Mouse (Mus musculus): Measurements from ENCODE around the gene Pnrc2. TPM values are rescaled to one million over a fixed set of nuclear protein-coding genes. Genes with fewer than 3 reads are reported as not detected.

The Pnrc2 gene
- polyA plus RNA-seq, 1 experiment from 2014 or later: 187 TPM

DNA sequence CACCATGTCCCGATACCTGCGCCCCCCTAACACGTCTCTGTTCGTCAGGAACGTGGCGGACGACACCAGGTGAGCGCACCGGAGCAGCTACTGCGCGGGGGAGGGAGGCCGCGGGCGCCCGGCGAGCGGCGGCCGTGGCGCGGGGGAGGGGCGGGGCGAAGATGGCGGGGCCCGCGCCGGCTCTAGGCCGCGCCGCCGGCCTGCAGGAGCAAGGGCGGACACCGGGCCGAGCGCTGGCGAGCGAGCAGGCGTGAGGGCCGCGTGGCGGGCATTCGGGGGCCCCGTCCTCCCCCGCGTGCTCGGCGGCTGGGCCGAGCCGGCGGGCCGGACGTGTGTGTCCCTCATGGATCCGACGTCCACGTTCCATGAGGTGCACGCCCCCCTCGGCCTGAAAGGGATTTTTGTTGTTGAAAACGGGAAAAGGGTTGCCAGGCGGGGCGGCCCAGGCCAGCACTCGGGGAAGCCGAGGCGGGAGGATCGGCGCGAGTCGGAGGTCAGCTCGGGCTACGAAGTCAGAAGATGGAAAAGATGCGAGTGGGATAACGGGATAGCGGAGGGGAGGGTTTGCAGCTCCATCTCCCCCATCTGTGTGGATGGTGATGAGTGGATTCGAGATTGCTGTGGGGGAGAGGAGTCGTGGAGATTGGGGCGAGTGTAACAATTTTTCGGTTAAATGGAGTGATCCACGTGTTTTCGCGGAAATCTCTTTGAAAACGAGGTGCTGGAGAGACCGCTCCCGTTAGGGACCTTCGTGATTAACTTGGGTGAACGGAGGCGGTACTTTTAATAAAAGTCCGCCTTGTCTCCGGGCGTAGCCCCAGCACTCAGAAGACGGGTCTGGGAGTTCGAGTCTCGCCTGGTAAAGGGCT is 17.2 kb downstream of the Pnrc2 start:
- ATAC-seq (ENCODE audit: insufficient number of reproducible peaks, insufficient read depth, low FRiP score, low TSS enrichment): peak; percentile 68
- H3K9ac ChIP-seq: peak overlapping the region; percentile 98
- WGBS: under 1% methylated on average over 59 of the region's 91 CpGs

DNA sequence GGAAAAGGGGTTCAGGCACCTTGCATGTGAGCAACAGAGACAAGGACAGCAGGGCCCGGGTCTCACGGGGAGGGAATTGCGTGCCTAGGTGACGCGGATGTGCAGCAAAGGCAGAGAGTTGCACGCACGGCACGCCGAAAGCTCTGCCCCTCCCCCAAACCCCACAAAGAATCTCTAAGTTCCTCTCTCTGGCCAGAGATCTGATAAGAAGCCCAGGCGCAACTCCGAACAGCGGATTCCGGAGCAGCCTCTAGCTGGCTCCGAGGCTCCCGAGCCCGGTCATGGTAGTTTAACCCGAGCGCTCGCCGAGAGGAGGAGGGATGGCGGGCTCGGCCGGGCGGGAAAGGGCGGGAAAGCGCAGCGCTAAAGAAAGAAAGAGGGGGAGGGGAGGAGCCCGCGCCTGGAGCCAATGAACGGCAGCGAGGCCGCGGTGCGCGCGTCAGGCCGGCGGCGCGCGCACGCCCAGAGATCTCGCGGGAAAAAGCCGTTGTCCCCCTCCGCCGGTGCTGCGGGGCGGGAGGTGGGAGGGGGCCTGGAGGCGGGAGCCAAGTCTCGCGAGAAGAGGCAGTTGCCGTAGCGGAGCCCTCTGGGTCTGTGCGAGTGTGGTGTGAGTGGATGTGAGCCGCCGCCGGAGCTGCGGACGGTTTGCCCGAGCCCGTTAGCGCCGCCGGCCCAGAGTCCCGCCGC is 18.0 kb downstream of the Pnrc2 start, which contains the start of gene Srsf10:
TSS of gene Srsf10 (plus strand) at position 212 of the 687 bp plus-strand sequence.
- WGBS: under 1% methylated on average over 67 of the region's 67 CpGs
- H3K4me2 ChIP-seq (replicated peaks): peak within 1 kb of the TSS; percentile 70
- peak within 1 kb of the TSS; percentile 98 for H3K27ac ChIP-seq
- H3K4me3 ChIP-seq: peak within 1 kb of the TSS; percentile 92
- peak within 1 kb of the TSS; percentile 98 for H3K9ac ChIP-seq
- no peaks in the 10 kb centered on the region for H3K9me3 ChIP-seq
- no peaks in the 10 kb centered on the region for H3K27me3 ChIP-seq
- peak; percentile 92 for ATAC-seq (ENCODE audit: insufficient number of reproducible peaks, insufficient read depth, low FRiP score, low TSS enrichment)
- H3K36me3 ChIP-seq: no peaks in the 10 kb centered on the region
- H3K4me1 ChIP-seq: peaks cover 29% of the 10 kb centered on the region

More for the DNA sequence above, 17.2 kb downstream of the Pnrc2 start:
- Histone ChIP-seq H3K9me3 (no peaks in the 10 kb centered on the region), H3K4me2 (replicated peaks) (peak overlapping the region; percentile 70), H3K27me3 (no peaks in the 10 kb centered on the region), H3K4me1 (peaks cover 29% of the 10 kb centered on the region), H3K4me3 (peak overlapping the region; percentile 92), H3K36me3 (no peaks in the 10 kb centered on the region), H3K27ac (peak overlapping the region; percentile 98)

DNA sequence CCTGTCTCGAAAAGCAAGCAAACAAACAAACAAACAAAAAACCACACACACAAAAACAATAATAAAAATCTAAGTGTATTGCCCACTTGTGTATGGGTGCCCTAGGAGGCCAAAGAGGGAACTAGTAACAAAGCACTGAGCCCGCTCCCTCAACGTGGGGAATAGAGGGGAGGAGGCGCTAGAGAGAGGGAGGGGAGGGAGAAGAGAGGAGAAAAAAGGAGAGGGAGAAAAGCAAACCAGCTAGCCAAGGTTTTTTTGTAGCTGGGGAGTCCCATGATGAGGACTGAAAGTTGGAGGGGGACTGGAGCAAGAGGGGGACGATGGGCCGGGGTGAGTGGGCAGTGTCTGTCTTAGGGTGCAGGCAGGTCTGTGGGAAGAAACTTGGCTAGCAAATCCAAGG is 18.6 kb downstream of the Pnrc2 start:
- Histone ChIP-seq H3K4me3 (peak overlapping the region; percentile 92), H3K4me1 (peaks cover 30% of the 10 kb centered on the region), H3K4me2 (replicated peaks) (peak overlapping the region; percentile 70), H3K27ac (peak overlapping the region; percentile 98), H3K36me3 (no peaks in the 10 kb centered on the region), H3K9ac (peak overlapping the region; percentile 98), H3K27me3 (no peaks in the 10 kb centered on the region), H3K9me3 (no peaks in the 10 kb centered on the region)
- 14% methylated on average over 6 of the region's 6 CpGs for WGBS
- no peak for ATAC-seq (ENCODE audit: insufficient number of reproducible peaks, insufficient read depth, low FRiP score, low TSS enrichment)

DNA sequence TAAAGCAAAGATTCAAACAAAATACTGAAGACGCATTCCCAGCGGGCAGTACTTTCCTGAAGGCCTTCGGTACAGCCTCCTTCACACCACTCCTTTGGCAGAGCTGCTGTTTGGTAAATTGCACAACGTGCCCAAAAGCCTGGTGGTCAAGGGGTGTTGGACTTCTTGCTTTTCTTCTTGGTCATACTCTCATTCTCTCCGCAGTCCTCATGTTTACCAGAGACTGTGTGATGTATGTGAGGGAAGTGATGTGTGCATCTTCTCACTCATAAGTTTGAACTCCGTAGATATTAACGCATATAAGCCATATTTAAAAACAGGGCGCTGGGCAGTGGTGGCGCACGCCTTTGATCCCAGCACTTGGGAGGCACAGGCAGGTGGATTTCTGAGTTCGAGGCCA is 19.0 kb downstream of the Pnrc2 start:
- peak overlapping the region; percentile 98 for H3K27ac ChIP-seq
- no peaks in the 10 kb centered on the region for H3K9me3 ChIP-seq
- no peaks in the 10 kb centered on the region for H3K36me3 ChIP-seq
- peak overlapping the region; percentile 98; the same call in 1 of the 2 replicates for H3K9ac ChIP-seq
- H3K4me3 ChIP-seq: peak overlapping the region; percentile 92; the same call in 1 of the 2 replicates
- WGBS: 79% methylated on average over 11 of the region's 11 CpGs
- ATAC-seq (ENCODE audit: insufficient number of reproducible peaks, insufficient read depth, low FRiP score, low TSS enrichment): no peak
- peaks cover 28% of the 10 kb centered on the region for H3K4me1 ChIP-seq
- H3K4me2 ChIP-seq (replicated peaks): peak overlapping the region; percentile 70
- H3K27me3 ChIP-seq: no peaks in the 10 kb centered on the region

DNA sequence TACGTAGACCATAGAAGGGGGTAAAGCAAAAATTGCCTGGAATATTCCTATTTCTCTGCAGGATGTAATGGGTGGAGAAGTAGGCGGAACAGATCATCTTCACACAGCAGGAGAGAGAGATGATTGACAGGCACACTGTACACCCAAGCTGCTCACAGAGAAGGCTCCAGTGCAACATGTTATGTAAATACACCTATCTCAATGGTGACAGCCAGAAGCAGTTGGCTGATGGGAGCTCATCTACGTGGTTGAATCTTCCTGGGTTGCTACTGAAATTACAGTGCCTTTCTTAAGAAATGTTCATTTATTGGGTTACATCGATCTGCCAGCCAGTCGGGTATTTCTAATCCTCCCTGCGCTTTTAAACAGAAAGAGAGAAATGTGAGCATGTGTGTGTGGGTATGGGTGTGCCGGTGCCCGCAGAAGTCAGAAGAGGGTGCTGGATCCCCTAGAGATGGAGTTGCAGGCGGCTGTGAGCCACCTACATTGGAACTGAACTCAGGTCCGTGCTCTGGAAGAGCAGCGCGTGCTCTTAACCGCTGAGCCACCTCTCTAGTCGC is 19.6 kb downstream of the Pnrc2 start:
- H3K27ac ChIP-seq: peak overlapping the region; percentile 98; the same call in 1 of the 2 replicates
- H3K4me1 ChIP-seq: peaks cover 24% of the 10 kb centered on the region
- H3K36me3 ChIP-seq: no peaks in the 10 kb centered on the region
- 91% methylated on average over 14 of the region's 14 CpGs for WGBS
- H3K9ac ChIP-seq: no peak overlapping the region
- no peak overlapping the region for H3K4me3 ChIP-seq
- no peaks in the 10 kb centered on the region for H3K9me3 ChIP-seq
- no peak overlapping the region for H3K4me2 ChIP-seq (replicated peaks)
- H3K27me3 ChIP-seq: no peaks in the 10 kb centered on the region
- ATAC-seq (ENCODE audit: insufficient number of reproducible peaks, insufficient read depth, low FRiP score, low TSS enrichment): no peak

DNA sequence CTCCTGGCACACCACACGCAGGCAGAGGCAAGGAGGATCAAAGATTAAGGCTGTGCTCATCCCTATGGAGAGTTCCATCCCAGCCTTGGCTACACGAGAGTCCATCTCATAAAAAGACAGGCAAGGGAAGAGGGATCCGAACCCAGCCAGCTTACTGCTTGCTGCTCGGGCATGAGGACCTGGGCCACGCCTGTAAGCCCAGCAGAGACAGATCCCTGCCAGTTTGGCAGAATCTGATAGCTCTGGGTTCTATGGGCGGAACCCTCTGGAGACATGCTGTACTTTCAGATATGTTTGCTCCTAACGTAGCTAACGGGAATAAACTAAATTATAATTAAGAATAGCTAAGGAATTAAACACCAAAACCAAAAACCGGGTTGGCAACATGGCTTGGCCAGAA is 21.7 kb downstream of the Pnrc2 start:
- Histone ChIP-seq H3K27ac (no peak overlapping the region), H3K4me3 (no peak overlapping the region), H3K4me1 (peaks cover 12% of the 10 kb centered on the region), H3K36me3 (no peaks in the 10 kb centered on the region), H3K4me2 (replicated peaks) (no peak overlapping the region), H3K9me3 (no peaks in the 10 kb centered on the region), H3K27me3 (no peaks in the 10 kb centered on the region), H3K9ac (no peak overlapping the region)
- 85% methylated on average over 9 of the region's 9 CpGs for WGBS
- no peak for ATAC-seq (ENCODE audit: insufficient number of reproducible peaks, insufficient read depth, low FRiP score, low TSS enrichment)

DNA sequence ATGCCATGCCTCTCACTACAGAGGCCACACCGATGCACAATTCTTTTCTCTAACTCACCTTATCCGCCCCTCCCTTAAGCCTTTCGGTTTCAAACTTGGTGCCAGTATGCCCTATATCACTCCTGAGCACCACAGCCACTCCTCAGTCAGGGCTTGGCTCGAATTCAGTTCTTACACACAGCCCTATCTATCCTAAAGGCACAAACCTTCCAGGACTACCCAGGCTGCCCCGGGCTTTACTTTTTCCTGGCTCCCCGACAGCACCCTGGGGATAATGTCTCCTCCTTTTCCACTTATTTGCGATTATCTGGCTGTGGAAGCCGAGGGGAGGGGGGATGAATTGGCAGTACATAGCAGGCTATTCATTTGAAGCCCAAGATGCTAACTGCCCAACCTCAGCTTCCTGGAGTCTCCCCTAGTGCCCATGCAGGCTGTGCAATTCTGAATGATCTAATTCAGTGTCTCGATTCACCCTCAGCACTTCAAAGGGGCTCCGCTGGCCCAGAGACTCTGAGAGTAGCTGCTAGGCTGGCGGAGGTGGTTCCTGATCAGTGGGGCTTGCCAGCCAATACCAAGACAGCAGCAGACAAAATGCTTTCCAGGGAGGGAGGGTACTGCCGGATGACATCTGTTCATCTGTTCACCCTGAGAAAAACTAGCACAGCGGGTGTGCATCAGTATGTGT is 23.1 kb downstream of the Pnrc2 start:
- H3K9ac ChIP-seq: 0 out of 2 replicates have a peak overlapping the region, but pooled peaks have one; percentile 15
- no peaks in the 10 kb centered on the region for H3K27me3 ChIP-seq
- H3K27ac ChIP-seq: 0 out of 2 replicates have a peak overlapping the region, but pooled peaks have one; percentile 1
- no peak; the same call in 1 of the 2 replicates for ATAC-seq (ENCODE audit: insufficient number of reproducible peaks, insufficient read depth, low FRiP score, low TSS enrichment)
- H3K4me1 ChIP-seq: peaks cover 12% of the 10 kb centered on the region
- H3K4me2 ChIP-seq (replicated peaks): no peak overlapping the region; the same call in 1 of the 2 replicates
- H3K36me3 ChIP-seq: no peaks in the 10 kb centered on the region
- H3K4me3 ChIP-seq: no peak overlapping the region
- 31% methylated on average over 13 of the region's 13 CpGs for WGBS
- no peaks in the 10 kb centered on the region for H3K9me3 ChIP-seq

DNA sequence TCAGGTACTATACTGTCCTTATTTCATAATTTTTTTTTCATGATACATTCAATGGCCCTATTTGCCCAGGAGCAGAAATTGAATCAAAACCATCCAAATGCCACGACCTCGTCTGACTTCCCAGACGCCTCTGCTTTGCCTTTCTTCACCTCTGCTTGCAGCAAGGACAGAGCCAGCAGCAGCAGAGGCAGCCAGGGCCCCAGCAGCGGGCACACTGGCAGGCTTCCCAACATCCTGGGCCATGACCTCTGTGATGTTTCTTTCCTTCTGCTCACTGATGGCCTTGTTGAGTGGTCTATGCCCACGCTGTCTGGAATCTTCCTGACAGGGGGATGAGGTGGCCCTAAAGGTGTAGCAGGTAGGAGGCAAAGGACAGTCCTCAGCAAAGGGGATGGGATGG is 26.1 kb downstream of the Pnrc2 start:
- ATAC-seq (ENCODE audit: insufficient number of reproducible peaks, insufficient read depth, low FRiP score, low TSS enrichment): no peak
- WGBS: 54% methylated on average over 5 of the region's 5 CpGs
- H3K27me3 ChIP-seq: no peaks in the 10 kb centered on the region
- no peak overlapping the region for H3K9ac ChIP-seq
- H3K4me3 ChIP-seq: no peak overlapping the region
- no peak overlapping the region for H3K27ac ChIP-seq
- peaks cover 12% of the 10 kb centered on the region for H3K4me1 ChIP-seq
- H3K36me3 ChIP-seq: no peaks in the 10 kb centered on the region
- H3K9me3 ChIP-seq: no peaks in the 10 kb centered on the region
- H3K4me2 ChIP-seq (replicated peaks): no peak overlapping the region

DNA sequence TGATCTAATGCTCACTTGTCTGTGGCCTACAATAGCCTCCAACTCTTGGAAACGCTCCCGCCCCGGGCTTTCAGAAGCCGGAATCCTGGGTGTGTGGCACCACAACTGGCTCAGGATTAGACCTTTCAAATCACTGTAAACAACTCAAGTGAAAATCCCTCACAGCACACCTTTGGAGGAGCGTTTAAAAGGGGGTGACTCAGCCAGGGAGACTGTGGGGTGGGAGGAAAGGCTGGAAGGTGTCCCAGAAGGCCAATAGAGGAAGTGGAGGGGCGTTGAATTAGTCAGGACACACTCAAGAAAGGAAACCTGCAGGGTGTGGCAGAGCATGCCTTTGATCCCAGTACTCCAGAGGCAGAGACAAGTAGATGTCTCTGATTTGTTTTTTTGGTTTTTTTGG is 29.2 kb downstream of the Pnrc2 start:
- ATAC-seq (ENCODE audit: insufficient number of reproducible peaks, insufficient read depth, low FRiP score, low TSS enrichment): no peak
- Histone ChIP-seq H3K9ac (no peak overlapping the region), H3K27ac (no peak overlapping the region), H3K4me1 (no peaks in the 10 kb centered on the region), H3K9me3 (no peaks in the 10 kb centered on the region), H3K36me3 (no peaks in the 10 kb centered on the region), H3K4me3 (no peak overlapping the region), H3K27me3 (no peaks in the 10 kb centered on the region), H3K4me2 (replicated peaks) (no peak overlapping the region)
- WGBS: 82% methylated on average over 6 of the region's 6 CpGs

DNA sequence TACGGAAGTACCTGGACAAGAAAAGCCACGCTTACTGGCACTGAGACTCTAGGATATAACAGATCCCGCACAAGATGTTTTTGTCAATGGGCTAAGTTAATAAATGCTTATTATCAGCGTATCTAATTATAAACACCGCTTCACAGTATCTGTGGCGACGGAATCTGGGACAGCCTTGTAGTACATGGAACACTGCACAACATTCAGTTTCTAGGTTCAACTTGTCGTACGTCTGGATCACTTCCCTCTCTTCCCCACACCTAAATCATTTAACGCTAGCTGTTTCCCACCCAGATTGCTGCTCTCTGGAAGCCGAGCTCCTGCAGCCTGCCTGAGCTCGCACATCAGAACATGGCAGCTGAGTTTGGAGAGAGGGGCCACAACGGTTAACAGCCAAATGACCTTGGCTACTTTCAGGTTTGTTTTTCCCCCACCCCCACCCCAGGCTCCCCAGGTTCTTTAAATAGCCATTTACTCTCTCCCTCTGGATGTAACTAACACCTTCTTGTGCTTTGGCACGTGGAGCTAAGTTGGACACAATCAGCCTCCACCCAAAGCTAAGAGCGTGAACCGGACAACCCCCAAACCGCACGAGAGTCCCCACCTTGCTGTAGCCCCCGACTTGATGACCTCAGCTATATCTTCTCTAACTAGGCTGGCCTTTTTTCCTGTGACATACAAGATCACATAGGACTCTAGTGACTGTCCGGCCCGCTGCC is 34.2 kb downstream of the Pnrc2 start:
- H3K27ac ChIP-seq: 0 out of 2 replicates have a peak overlapping the region, but pooled peaks have one; percentile 6
- H3K4me2 ChIP-seq (replicated peaks): no peak overlapping the region
- no peaks in the 10 kb centered on the region for H3K4me1 ChIP-seq
- H3K9ac ChIP-seq: no peak overlapping the region
- no peaks in the 10 kb centered on the region for H3K9me3 ChIP-seq
- no peak overlapping the region for H3K4me3 ChIP-seq
- WGBS: 81% methylated on average over 21 of the region's 21 CpGs
- no peak for ATAC-seq (ENCODE audit: insufficient number of reproducible peaks, insufficient read depth, low FRiP score, low TSS enrichment)
- H3K27me3 ChIP-seq: no peaks in the 10 kb centered on the region
- H3K36me3 ChIP-seq: no peaks in the 10 kb centered on the region

DNA sequence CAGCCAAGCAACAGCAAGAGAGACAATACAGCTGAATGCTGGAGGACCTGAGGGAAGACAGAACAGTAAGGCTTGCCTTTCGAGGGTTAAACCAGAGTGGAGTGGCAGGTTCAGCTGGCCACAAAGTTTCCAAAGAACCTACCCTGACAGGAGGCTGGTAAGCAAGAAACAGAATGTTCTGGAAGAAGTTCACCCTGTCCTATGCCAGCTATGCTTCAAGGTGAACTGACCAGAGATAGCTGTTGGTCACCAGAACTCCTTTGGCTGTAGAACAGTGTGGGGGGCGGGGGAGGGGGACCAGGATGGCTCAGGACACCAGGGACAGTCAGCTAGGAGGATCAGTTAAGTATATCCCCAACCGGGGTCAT is 34.7 kb downstream of the Pnrc2 start:
- no peak for ATAC-seq (ENCODE audit: insufficient number of reproducible peaks, insufficient read depth, low FRiP score, low TSS enrichment)
- H3K9ac ChIP-seq: no peak overlapping the region
- 76% methylated on average over 3 of the region's 3 CpGs for WGBS
- H3K4me2 ChIP-seq (replicated peaks): no peak overlapping the region
- no peaks in the 10 kb centered on the region for H3K36me3 ChIP-seq
- H3K27me3 ChIP-seq: no peaks in the 10 kb centered on the region
- H3K4me3 ChIP-seq: no peak overlapping the region
- H3K27ac ChIP-seq: no peak overlapping the region
- peaks cover 1% of the 10 kb centered on the region; the same call in 1 of the 2 replicates for H3K4me1 ChIP-seq
- H3K9me3 ChIP-seq: no peaks in the 10 kb centered on the region
